Mouse (Mus musculus) ES-CJ7 (cell line): ENCODE data around the gene Slc30a1.
A peak's percentile ranks its signal among the peaks of the same experiment; 100 is the strongest.

ENCODE experiments used
- DNase-seq: peaks from one replicate; pipeline ENCODE4 v3.0.0; 2011; ENCODE audit warnings: low read depth, low spot score

Slc30a1 gene

DNA sequence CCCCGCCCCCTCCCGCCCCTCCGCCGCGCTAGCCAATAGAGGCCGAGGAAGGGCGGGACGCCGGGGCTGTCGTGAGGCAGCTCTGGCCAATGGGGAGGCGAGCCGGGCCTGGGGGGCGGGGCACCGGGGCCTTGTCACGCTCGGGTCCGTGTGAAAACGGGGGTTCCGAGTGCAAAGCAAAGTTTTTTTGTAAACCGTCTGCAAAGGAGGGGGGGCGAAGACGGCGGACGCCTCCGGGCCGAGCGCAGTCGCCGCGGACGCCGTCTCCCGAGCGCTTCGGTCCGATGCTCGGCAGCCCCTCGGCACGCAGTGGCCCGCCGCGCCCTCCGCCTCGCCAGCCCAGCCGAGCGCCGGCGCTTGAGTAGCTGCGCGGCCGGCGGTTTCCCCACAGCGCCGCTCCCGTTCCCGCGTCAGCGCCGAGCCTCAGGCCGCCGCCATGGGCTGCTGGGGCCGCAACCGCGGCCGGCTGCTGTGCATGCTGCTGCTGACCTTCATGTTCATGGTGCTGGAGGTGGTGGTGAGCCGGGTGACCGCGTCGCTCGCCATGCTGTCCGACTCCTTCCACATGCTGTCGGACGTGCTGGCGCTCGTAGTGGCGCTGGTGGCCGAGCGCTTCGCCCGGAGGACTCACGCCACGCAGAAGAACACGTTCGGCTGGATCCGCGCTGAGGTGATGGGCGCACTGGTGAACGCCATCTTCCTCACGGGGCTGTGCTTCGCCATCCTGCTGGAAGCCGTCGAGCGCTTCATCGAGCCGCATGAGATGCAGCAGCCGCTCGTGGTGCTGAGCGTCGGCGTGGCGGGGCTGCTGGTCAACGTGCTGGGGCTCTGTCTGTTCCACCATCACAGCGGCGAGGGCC lies at the start of gene Slc30a1:
Slc30a1 (plus strand) TSS at position 197 of the 860 bp plus-strand sequence.
- peak; percentile 96 for DNase-seq

DNA sequence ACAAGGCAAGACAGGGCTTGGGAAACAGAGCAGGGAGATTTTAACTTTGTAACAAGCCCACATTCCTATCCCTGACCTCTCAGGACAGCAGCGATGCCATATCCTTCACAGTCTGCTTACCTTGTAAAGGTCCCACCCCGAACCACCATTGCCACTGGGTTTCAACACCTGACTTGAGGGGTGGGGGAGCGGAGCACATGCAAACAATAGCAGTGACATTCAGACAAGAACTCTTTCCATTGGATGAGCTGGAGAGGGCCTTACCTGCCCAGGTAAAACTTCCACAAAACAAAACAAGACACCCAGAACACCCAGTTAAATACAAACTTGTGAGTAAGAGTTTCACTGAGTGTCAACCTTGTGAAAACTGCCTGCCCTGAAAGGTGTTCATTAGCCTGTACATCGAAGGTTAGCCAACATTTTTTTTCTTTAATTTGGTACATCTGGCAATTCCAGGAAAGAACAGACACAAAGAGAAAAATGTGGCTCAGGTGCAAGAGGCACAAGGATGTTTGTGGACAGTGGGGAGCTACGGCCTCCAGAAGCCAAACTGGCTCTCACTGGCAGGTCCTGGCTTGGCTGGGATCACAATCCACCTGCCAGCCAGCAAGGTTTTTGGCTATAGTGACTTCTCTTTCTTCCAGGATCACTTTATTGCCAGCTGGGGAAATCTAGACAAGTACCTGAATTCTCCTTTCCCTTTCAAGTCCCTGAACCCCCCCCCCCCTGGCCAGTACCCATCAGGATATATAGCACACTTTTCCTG lies 49.5 kb upstream of the Slc30a1 start:
- no peak for DNase-seq

DNA sequence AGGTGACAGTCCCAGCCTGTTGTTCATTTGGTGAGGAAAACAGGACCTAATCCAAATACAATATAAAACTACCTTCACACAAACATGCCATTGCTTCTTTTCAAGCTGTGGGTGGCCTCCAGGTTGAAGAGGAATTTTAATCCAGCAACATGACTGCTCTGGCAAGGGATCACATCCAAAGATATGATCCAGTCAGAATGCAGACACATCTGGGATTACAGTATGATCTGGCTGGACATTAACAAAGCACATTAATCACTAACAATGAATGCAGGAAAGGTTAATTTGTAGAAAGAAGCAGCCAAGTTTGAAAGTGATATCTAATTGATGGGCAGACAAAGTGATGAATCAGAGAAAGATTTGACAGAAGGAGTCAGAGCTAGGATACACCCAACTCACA lies 48.4 kb upstream of the Slc30a1 start:
- DNase-seq, result no peak

DNA sequence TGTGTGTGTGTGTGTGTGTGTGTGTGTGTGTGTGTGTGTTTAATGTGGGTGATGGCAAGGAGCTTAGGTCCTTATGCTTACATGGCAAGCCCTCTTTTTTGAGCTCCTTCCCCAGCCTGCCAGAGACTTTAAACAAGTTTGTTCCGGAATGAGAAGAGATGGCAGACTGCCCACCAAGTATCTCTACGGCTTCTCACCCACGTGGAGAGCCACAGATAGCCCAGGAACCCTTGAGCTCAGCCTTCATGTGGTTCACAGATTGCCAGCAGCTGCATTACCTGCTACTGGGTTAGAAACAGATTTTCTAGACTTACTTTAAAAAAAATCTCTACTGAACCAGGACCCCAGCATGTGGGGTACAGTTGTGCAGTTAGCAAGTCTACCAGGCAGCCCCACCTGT lies 46.7 kb upstream of the Slc30a1 start:
- no peak for DNase-seq

DNA sequence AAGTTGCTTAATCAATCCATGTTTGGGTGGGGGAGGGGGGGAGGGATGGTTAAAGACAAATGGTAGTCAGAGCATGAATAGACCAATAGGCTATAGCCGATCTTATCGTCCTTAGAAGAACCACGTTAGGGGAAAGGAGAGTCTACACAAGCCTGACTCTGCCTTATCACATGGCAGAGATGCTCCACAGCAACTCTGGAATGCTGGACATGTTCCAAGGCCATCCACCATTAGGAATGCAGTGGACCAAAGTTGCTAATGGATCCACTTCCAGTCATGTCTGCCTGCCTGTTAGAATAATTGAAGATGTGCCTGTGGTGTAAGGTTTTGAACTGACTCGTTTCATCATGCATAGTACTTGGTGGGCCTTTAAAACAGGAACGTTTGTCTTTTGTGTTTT lies 45.3 kb upstream of the Slc30a1 start:
- DNase-seq, result no peak

DNA sequence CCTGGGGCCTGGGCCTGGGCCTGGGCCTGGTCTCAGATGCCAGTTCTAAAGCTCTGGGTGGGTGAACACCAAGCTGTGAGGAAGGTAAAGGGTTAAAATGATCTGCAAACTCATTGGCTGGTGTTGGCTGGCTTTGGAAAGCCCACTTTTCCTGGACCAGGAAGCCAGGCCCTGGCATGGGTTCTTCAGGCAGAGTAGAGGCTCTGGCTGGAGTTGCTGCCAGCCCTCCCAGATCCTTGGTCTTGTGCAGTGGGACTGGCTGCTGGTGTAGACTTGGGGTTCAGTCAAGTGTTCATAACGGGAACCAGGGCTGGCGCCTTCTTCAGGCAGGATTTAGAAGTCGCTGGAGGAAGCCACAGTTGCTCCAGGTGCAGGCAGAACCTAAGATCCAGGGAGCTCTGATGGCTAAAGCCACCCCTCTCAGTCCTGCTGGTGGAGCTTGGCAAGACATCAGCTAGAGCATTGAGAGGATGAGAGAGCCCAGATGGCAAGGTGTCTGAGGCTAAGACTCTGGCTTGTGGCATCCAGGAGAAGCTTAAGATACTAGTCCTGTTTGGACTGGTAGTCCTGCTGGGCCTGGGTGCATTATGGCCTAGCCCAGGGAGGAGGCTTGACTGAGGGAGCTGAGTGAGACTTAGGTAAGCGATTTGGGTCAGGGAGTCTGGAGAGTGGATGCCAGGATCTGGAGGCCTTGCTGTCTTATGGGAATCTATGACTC lies 42.6 kb upstream of the Slc30a1 start:
- no peak for DNase-seq

DNA sequence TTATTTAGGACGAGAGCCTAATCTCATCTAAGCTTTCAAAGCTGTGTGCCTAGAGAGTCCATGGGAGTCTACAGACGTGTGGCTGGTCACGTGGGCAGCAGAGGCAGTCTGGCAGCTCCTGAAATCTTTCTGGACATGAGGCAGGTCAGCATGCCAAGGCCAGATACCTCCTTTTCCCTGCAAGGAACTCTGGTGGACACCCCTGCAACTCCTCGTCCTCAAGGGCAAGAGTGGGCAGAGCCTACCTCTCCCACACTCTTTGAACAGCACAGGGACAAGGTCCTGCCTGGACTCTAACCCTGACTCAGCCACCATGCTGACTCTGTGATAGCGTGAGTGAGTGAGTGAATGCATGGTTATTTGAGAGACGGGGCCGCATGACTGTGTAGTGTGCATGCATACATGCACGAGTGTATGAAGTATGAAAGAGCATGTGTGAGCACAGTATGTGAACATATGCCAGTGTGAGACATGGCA lies 42.0 kb upstream of the Slc30a1 start:
- no peak for DNase-seq

DNA sequence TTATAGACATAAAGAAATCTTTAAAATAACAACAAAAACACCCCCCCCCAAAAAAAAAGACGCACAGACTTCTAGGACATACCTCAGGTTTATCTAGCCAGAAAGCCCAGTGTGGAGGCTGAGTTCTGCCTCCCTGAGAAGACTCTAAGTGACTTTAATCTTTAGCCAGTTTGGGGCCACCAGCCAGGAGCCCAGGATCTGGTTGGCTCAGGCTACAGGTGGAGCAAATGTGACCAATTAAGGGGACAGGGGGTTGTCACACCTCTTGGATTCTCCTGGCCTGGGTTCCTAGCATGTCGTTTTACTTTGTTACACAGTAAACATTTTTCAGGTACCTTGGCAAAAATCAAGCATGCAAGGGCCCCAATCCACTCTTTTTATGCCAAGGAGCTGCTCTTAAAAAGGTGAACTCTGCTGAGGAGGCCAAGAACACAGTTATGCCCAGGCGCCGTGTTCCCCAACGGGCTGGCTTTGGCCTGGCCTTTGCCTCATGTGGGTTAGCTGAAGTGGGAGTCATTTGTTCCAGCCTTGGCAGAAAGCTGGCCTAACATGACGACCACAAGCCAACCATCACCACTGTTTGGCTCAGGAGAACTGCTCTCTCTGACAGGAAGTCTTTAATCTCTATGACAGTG lies 34.4 kb upstream of the Slc30a1 start:
- DNase-seq, result no peak

DNA sequence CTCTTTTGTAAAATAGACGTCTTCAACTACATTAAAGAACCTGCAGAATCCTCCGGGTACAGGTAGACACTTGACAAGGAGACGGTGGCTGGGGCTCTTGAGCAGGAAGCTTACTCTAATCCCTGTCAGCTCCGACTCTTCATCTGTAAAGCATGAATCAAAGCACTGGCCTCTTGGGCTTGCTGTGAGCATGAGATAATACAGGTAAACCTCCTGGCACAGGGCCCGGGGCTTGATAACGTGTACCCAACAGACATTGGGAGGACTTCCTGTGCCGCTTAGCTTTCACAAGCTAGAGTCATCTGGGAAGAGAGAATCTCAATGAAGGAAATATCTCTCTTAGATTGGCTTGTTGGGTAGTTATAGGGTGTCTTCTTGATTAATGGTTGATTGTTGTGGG lies 31.6 kb upstream of the Slc30a1 start:
- no peak for DNase-seq

DNA sequence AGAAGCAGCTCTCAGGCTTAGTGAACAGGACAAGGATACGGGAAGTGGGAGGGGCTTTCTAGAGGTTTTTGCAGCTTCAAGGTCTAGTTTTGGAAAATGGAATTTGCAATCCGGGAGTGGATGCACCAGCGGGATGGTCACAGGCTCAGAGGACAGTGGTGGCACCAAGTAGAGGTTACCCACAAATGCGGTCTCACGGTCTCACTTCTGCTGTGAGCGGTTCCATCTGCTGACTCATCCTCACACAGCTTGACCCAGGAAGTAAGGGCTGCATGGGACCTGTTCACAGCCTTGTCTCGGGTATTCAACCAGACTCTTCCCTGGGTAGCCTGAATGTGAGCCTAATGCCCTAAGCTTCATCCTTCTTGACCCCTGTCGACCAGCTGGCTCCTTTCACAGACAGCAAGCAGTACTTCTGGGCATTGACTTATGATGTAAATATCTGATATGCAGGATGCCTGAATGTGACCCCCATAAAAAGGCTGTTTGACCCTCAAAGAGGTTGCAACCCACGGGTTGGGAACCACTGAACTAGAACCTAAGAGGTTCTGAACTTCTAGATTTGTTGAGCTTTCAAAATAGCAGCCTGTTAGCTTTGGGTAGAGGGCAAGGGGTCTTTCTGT lies 30.8 kb upstream of the Slc30a1 start:
- DNase-seq, result no peak

DNA sequence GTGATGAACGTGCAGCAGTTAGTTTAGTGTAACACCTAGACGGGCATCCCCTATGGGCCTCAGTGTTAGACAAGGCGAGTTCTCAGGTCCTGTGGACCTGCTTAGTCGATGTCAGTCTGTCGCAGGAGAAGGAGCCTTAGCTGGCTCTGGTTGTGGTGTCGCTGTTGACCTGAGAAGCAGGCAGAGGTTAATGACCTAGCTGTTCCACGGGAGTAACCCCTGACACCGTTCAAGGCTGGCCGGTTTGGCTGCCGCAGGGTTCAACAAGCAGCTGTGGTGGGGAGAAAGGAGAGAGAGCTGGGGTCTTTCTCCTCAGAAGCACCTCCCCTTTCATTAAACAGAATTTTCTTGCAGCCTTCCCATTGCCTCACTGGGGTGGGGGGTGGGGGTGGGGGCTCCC lies 28.9 kb upstream of the Slc30a1 start:
- no peak for DNase-seq

DNA sequence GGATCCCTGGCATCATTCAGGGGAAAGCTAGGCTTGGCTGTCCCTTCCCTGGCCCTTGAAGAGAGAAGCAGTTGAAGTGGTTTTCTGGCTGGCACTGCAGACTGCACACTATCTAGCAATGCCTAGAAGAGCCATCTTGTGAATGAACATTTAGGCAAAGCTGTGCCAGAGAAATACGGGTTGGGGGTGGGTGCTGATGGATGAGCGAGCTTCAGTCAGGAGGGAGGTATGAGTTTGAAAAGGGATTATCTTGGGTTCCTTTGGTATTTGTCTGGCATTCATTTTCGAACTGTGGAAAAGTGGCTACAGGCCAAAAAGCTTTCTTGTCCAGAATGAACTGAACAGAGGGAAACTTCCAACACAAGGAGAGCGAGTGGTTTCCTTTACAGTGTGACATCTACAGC lies 28.0 kb upstream of the Slc30a1 start:
- no peak for DNase-seq

DNA sequence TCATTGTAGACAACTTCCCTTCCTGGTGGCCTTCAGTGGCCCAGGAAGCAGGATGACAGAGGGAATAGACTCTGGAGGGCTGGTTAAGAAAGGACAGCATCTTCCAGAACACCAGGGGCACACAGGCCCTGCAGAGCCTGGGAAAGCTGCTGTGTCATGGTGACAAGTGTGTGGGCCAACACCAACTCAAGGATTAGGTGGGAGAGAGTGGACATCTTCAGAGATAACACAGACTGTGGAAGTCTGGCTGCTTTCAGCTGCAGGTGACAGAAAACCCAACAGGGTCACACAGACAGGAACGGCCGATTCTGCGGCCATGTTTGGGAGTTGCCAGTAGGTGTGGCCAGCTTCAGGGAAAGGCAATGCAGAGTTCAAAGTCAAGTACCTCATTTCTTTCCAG lies 26.3 kb upstream of the Slc30a1 start:
- peak; percentile 17 for DNase-seq

DNA sequence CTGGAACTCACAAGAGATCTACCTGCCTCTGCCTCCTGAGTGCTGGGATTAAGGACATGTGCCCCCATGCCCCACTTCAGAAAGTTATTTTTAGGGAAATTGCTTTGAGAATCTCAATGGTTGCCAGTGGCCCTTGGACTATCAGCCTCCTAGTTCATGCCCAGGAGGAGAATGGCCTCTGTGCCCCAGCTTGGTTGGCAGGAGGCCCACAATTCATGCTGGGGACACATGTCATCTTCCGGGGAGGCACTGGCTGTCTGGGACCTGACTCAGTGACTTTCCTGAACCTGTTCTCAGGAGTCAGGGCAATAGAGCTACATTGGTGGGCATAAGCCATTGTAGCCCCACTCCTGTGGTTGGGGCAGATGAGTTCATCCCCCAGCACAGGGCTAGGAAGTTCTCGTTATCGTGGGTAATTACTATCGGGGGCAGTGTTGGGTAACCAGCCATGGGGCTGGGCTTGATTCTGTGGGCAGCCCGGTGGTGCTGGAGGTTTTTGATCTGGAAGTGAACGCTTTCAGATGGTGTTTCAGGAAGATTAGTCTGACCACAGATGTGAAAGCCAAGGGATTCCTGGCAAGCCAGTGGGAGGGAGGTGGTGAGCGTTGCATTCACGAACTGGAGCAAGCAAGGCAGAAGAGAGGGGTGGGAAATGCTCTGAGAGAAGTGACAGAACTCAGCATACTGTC lies 25.5 kb upstream of the Slc30a1 start:
- no peak for DNase-seq

DNA sequence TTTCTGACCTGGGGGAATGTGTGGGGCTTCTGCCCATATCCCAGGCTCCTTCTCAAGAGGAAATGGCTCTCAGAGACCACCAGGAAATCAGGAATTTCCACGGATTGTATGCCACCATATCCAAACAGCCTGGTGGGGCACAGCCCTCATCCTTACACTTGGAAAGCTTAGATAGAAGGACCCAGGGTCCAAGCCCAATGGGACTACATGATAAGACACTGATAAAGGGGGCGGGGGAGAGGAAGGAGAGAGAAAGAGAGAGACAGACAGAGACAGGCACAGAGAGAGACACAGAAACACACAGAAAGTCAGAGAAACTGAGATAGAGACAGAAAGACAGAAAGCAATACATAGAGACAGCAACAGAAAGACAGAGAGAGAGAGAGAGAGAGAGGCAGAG lies 24.9 kb upstream of the Slc30a1 start:
- no peak for DNase-seq

DNA sequence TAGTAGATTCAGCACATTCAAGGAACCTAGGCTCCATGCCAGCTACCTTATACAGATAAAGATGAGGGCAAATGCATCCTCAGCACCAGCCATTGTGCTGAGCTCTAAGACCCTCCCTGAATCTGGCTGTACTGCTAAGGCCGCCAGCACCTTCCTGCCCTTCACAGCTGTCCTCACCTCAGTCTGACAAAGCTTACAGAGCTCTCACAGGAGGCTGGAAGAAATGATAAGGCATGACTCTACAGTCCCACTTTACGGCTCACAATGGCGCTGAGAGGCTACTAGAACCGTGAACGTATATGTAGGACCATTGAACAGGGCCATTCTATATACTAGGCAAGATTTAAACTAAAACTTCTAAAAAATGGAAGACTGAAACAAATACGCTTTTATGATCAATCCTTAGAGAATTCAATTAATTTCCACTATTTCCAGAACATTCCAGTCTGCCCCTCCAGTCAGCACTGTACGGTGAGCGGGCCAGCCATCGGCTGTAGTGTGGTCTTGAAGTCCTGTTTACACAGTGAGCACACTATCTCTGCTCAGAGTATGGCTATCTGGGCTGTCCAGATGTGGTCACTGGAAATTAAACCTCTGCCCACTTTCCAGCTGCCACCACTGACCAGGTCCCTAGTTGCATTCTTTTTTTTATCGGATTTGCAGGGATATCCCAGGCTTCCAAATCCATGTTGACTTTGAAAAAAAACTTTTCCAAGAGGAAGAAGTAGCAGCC lies 23.9 kb upstream of the Slc30a1 start:
- DNase-seq, result no peak

DNA sequence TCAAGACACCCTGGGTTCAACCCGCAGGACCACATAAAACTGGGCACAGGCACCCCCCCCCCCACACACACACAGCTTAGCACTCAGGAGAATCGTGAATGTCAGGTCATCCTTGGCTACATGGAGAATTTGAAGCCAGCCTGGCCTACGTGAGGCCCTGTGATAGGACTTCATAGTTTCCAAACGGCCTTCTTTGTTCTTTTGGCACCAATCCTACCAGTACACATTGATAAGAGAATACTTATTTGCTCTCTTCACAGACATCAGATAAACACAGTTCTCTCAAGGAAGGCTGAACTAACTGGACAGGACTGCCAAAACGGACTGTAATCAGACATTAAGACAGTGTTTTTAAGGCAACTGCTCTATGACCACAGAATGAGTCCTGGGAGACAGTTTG lies 22.9 kb upstream of the Slc30a1 start:
- no peak for DNase-seq

DNA sequence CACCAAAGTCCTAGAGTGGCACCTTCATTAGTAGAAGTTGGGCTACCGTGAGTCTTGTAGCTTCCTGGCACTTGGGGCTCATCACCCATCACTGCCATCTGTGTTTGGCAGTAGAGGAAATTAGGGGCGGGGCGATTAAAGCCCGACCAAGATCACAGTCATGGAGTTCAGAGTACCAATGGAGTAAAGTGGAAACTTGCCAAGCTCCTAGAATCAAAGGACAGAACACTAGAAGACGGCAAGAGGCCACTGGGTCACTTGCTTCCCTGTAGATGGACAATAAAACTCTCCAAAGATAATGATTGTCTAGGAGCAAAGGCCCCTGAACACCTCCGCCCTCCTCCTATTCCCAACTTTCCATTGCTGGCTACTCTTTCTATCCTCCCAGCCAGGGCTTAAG lies 14.7 kb upstream of the Slc30a1 start:
- DNase-seq, result no peak

DNA sequence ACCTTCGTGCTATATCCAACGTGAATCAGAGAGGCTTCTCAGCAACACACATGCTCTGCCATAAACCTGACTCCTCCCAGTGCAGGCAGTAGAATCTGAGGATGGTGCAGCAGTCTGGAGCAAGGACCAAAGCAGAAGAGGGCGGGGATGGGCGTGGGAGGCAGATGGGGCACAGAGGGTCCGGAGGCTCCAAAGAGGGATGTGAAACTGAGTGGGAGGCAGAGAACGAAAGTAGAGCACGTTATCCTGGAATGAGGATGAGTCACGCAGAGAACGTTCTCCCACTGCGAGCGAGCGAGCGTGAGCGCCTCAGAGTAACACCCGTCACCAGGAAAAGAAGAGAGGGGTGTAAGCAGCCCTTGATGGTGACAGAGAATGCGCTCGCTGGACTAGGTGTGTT lies 12.2 kb upstream of the Slc30a1 start:
- no peak for DNase-seq

DNA sequence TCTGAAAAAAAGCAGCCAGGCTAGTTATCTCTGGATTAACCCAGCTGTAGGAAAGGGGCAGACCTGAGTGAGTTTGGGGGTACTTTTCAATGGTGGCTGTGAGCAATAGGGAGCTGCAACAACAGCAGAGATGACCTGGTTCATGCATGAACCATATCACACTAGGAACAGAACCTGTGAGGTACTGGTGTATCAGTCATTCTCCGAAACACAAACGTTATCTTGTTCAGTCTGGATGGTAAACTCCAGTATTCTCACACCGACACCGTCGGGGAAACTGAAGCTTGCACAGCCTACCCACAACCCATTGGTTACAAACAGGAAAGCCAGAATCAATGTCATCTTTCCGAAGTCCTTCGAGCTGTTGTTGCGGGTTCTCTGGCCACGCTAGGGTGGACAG lies 11.7 kb upstream of the Slc30a1 start:
- no peak for DNase-seq
